Mouse (Mus musculus) limb, embryonic 14.5 days (tissue): ENCODE results near the gene Cst9. TPM values are rescaled to one million over a fixed set of nuclear protein-coding genes. Genes with fewer than 3 reads are reported as not detected.

ENCODE experiments used
- ATAC-seq: fragments of 200-750 bp; cut with Nextera tagmentation; 2 replicates; pipeline ENCODE4 v1.8.0; 2017; ENCODE audit warnings: low read depth, moderate number of reproducible peaks, moderate TSS enrichment; ENCODE audit not compliant: low FRiP score
- DNase-seq: peaks from one replicate; pipeline ENCODE4 v3.0.0-alpha.2; 2015; ENCODE audit warnings: low spot score
- H3K27ac ChIP-seq: fragments of 300-500 bp; sonication (generic); replicated peaks from 2 replicates; pipeline ENCODE4 v1.5.1; 2014; ENCODE audit warnings: low read depth, mild to moderate bottlenecking, low read length, moderate library complexity, mixed read lengths
- H3K27me3 ChIP-seq: fragments of 300-500 bp; sonication (generic); 2 replicates; pipeline ENCODE4 v1.6.1; 2014; ENCODE audit warnings: low read length, mixed read lengths; ENCODE audit not compliant: control insufficient read depth, insufficient read depth
- H3K36me3 ChIP-seq: fragments of 300-500 bp; sonication (generic); 2 replicates; pipeline ENCODE4 v1.6.1; 2014; ENCODE audit warnings: mild to moderate bottlenecking, low read length, moderate library complexity, mixed read lengths; ENCODE audit not compliant: control insufficient read depth, insufficient read depth
- H3K4me1 ChIP-seq: fragments of 300-500 bp; sonication (generic); 2 replicates; pipeline ENCODE4 v1.6.1; 2014; ENCODE audit warnings: antibody characterized with exemption, low read length, mixed read lengths; ENCODE audit not compliant: control insufficient read depth, insufficient read depth
- H3K4me2 ChIP-seq: fragments of 300-500 bp; sonication (generic); replicated peaks from 2 replicates; pipeline ENCODE4 v1.6.1; 2014; ENCODE audit warnings: low read depth, mild to moderate bottlenecking, low read length, moderate library complexity; ENCODE audit not compliant: severe bottlenecking
- H3K4me3 ChIP-seq: fragments of 300-500 bp; sonication (generic); replicated peaks from 2 replicates; pipeline ENCODE4 v1.5.1; 2014; ENCODE audit warnings: low read length
- H3K9ac ChIP-seq: fragments of 300-500 bp; sonication (generic); 2 replicates; pipeline ENCODE4 v1.6.1; 2014; ENCODE audit warnings: mild to moderate bottlenecking, low read depth, low read length, moderate library complexity; ENCODE audit not compliant: severe bottlenecking
- H3K9me3 ChIP-seq: fragments of 300-500 bp; sonication (generic); 2 replicates; pipeline ENCODE4 v1.6.1; 2016; ENCODE audit warnings: low read length; ENCODE audit not compliant: control insufficient read depth
- POLR2A ChIP-seq: fragments of 200-500 bp; IDR thresholded peaks from 2 replicates; pipeline ENCODE4 v1.8.0; 2012; ENCODE audit warnings: inconsistent platforms, mild to moderate bottlenecking, moderate library complexity, borderline replicate concordance; ENCODE audit not compliant: insufficient read depth, insufficient read length; ENCODE audit errors: extremely low read depth
- WGBS: fragments of 180-500 bp; shearing (Covaris S2); extraction: QIAGEN DNeasy Blood & Tissue Kit; methylation state at CpG from one replicate; pipeline ENCODE4 v1.1.7; 2014; 5-methylcytosine and 5-hydroxymethylcytosine counted together
- polyA plus RNA-seq, 2 experiments: library from polyadenylated mRNA; depleted of rRNA in 1 of 2; stranded (reverse) in 1 of 2; unstranded in 1 of 2; fragments of >200 nt; fragmentation: Nextera tagmentation in 1 of 2; extraction: Ambion mirVana in 1 of 2; gene quantifications; 2 replicates each; pipeline versions ENCODE4 v1.2.1 to v1.2.3; 2012 to 2014

The Cst9 gene
- polyA plus RNA-seq, 2 experiments = not detected

- no peak overlapping the region for H3K4me2 ChIP-seq
- 8% methylated on average over 2 of the region's 2 CpGs for WGBS
- no peak overlapping the region for H3K4me3 ChIP-seq
- no peak overlapping the region; the same call in 1 of the 2 replicates for H3K9ac ChIP-seq
- no peaks in the 10 kb centered on the region for H3K9me3 ChIP-seq
- no peak overlapping the region for H3K27ac ChIP-seq
- no peak for ATAC-seq
- no peak for TF ChIP-seq POLR2A
- DNase-seq = no peak
- peaks cover 15% of the 10 kb centered on the region for H3K4me1 ChIP-seq
- no peaks in the 10 kb centered on the region for H3K36me3 ChIP-seq
- H3K27me3 ChIP-seq = no peaks in the 10 kb centered on the region
Measured at GRCm38 (mm10) chr2:148878641-148879130, 43.7 kb downstream of the Cst9 start.

GRCm38 (mm10) chr2:148879199-148879598, 44.3 kb downstream of the Cst9 start:
- no peak overlapping the region for H3K4me2 ChIP-seq
- WGBS = 29% methylated on average over 1 of the region's 1 CpGs
- no peak for DNase-seq

DNA sequence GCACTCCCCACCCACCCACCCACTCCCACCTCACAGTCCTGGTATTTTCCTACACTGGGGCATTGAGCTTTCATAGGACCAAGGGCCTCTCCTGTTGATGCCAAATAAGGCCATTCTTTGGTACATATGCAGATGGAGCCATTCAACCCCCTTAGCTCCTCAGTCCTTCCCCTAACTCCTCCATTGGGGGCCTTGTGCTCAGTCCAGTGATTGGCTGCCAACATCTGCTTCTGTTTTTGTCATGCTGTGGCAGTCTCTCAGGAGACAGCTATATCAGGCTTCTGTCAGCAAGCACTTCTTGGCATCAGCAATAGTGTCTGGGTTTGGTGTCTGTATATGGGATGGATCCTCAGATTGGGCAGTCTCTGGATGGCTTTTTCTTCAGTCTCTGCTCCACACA, 49.8 kb downstream of the Cst9 start:
- Histone ChIP-seq H3K9ac (no peak overlapping the region), H3K27ac (no peak overlapping the region), H3K36me3 (no peaks in the 10 kb centered on the region), H3K9me3 (no peaks in the 10 kb centered on the region), H3K4me3 (no peak overlapping the region), H3K4me1 (no peaks in the 10 kb centered on the region), H3K4me2 (no peak overlapping the region), H3K27me3 (no peaks in the 10 kb centered on the region)
- DNase-seq (no peak), ATAC-seq (no peak)
- no peak for TF ChIP-seq POLR2A

More at GRCm38 (mm10) chr2:148879199-148879598, 44.3 kb downstream of the Cst9 start:
- H3K9ac ChIP-seq = no peak overlapping the region
- no peak overlapping the region for H3K4me3 ChIP-seq
- no peak for TF ChIP-seq POLR2A
- ATAC-seq = no peak
- no peaks in the 10 kb centered on the region for H3K36me3 ChIP-seq
- H3K4me1 ChIP-seq = peaks cover 10% of the 10 kb centered on the region
- no peaks in the 10 kb centered on the region for H3K9me3 ChIP-seq
- H3K27me3 ChIP-seq = no peaks in the 10 kb centered on the region
- no peak overlapping the region for H3K27ac ChIP-seq

Other genes with a start within 250 kb of the Cst9 start
- 64.5 and 70.8 TPM in 2 replicates for gene Nxt1, start 162.5 kb upstream of the Cst9 start, polyA plus RNA-seq (2012; rRNA removed)
- gene Nxt1, start 162.5 kb upstream of the Cst9 start, polyA plus RNA-seq (2014; fragmentation: Nextera tagmentation; extraction: Ambion mirVana) = 89.5 and 91.6 TPM in 2 replicates
- 13.6 and 15.3 TPM in 2 replicates for gene Gzf1, start 154.1 kb upstream of the Cst9 start, polyA plus RNA-seq (2012; rRNA removed)
- 21.6 and 22.4 TPM in 2 replicates for gene Gzf1, start 154.1 kb upstream of the Cst9 start, polyA plus RNA-seq (2014; fragmentation: Nextera tagmentation; extraction: Ambion mirVana)
- 6.7 and 6.9 TPM in 2 replicates for gene Napb, start 102.7 kb upstream of the Cst9 start, polyA plus RNA-seq (2012; rRNA removed)
- gene Napb, start 102.7 kb upstream of the Cst9 start, polyA plus RNA-seq (2014; fragmentation: Nextera tagmentation; extraction: Ambion mirVana) = 4.1 and 4.4 TPM in 2 replicates
- not detected in 2 replicates for gene Cstl1, start 84.8 kb upstream of the Cst9 start, polyA plus RNA-seq (2012; rRNA removed)
- gene Cstl1, start 84.8 kb upstream of the Cst9 start, polyA plus RNA-seq (2014; fragmentation: Nextera tagmentation; extraction: Ambion mirVana) = not detected in 2 replicates
- not detected in 2 replicates for gene Cst11, start 63.6 kb upstream of the Cst9 start, polyA plus RNA-seq (2012; rRNA removed)
- not detected in 2 replicates for gene Cst11, start 63.6 kb upstream of the Cst9 start, polyA plus RNA-seq (2014; fragmentation: Nextera tagmentation; extraction: Ambion mirVana)
- not detected in 2 replicates for gene 8030411F24Rik, start 53.1 kb upstream of the Cst9 start, polyA plus RNA-seq (2012; rRNA removed)
- gene 8030411F24Rik, start 53.1 kb upstream of the Cst9 start, polyA plus RNA-seq (2014; fragmentation: Nextera tagmentation; extraction: Ambion mirVana) = not detected in 2 replicates
- not detected in 2 replicates for gene Cst12, start 45.8 kb upstream of the Cst9 start, polyA plus RNA-seq (2012; rRNA removed)
- gene Cst12, start 45.8 kb upstream of the Cst9 start, polyA plus RNA-seq (2014; fragmentation: Nextera tagmentation; extraction: Ambion mirVana) = not detected in 2 replicates
- gene Cst8, start 36.4 kb upstream of the Cst9 start, polyA plus RNA-seq (2012; rRNA removed) = not detected in 2 replicates
- gene Cst8, start 36.4 kb upstream of the Cst9 start, polyA plus RNA-seq (2014; fragmentation: Nextera tagmentation; extraction: Ambion mirVana) = not detected in 2 replicates
- not detected in 2 replicates for gene Cst13, start 15.1 kb upstream of the Cst9 start, polyA plus RNA-seq (2012; rRNA removed)
- gene Cst13, start 15.1 kb upstream of the Cst9 start, polyA plus RNA-seq (2014; fragmentation: Nextera tagmentation; extraction: Ambion mirVana) = not detected in 2 replicates
- 0.20 TPM in 1 of 2 replicates, not detected in the other for gene 9230104L09Rik, start 29.9 kb downstream of the Cst9 start, polyA plus RNA-seq (2012; rRNA removed)
- not detected in 2 replicates for gene 9230104L09Rik, start 29.9 kb downstream of the Cst9 start, polyA plus RNA-seq (2014; fragmentation: Nextera tagmentation; extraction: Ambion mirVana)
- gene Cst3, start 40.5 kb downstream of the Cst9 start, polyA plus RNA-seq (2012; rRNA removed) = 413 and 416 TPM in 2 replicates
- 518 and 558 TPM in 2 replicates for gene Cst3, start 40.5 kb downstream of the Cst9 start, polyA plus RNA-seq (2014; fragmentation: Nextera tagmentation; extraction: Ambion mirVana)
- not detected in 2 replicates for gene Gm1330, start 168.1 kb downstream of the Cst9 start, polyA plus RNA-seq (2012; rRNA removed)
- not detected in 2 replicates for gene Gm1330, start 168.1 kb downstream of the Cst9 start, polyA plus RNA-seq (2014; fragmentation: Nextera tagmentation; extraction: Ambion mirVana)
- not detected in 2 replicates for gene Gm10750, start 182.1 kb downstream of the Cst9 start, polyA plus RNA-seq (2012; rRNA removed)
- gene Gm10750, start 182.1 kb downstream of the Cst9 start, polyA plus RNA-seq (2014; fragmentation: Nextera tagmentation; extraction: Ambion mirVana) = not detected in 2 replicates